Mouse (Mus musculus) ES-E14 (cell line): ENCODE data around the gene Stk11ip.

ENCODE experiments used
- CHD2 ChIP-seq: IDR thresholded peaks from 2 replicates; pipeline ENCODE4 v1.6.1; 2014; ENCODE audit warnings: mild to moderate bottlenecking, low read depth, low read length, inconsistent platforms
- HCFC1 ChIP-seq: IDR thresholded peaks from 2 replicates; pipeline ENCODE4 v1.6.1; 2012; ENCODE audit warnings: low read length, inconsistent platforms, borderline replicate concordance; ENCODE audit not compliant: insufficient read depth
- ZNF384 ChIP-seq: IDR thresholded peaks from 2 replicates; pipeline ENCODE4 v1.6.1; 2012; ENCODE audit warnings: low read depth, low read length, inconsistent platforms

- TF ChIP-seq CHD2 (no peak), HCFC1 (no peak), ZNF384 (no peak)
These were observed 28.7 kb upstream of the Stk11ip start for GRCm38 (mm10) chr1:75492579-75493170.
